Mouse (Mus musculus) urinary bladder, adult 2 months (tissue): ENCODE data around the gene Epb41l4b. TPM values are rescaled to one million over a fixed set of nuclear protein-coding genes. Genes with fewer than 3 reads are reported as not detected.

ENCODE experiments used
- DNase-seq: peaks from one replicate; pipeline ENCODE4 v3.0.0; 2022; ENCODE audit warnings: low spot score
- polyA plus RNA-seq: library from polyadenylated mRNA; depleted of rRNA; stranded (reverse); fragments of >200 nt; gene quantifications from 2 replicates; pipeline ENCODE4 v1.2.3, GENCODE M21; 2012; rRNA removed

Gene Epb41l4b
- 38.1 and 38.6 TPM in 2 replicates for polyA plus RNA-seq

GRCm38 (mm10) chr4:57143026-57143937, at the start of gene Epb41l4b:
Gene Epb41l4b (minus strand): TSS chr4:57143437.
- peak; percentile 82 for DNase-seq

- no peak for DNase-seq
Measured at GRCm38 (mm10) chr4:57191543-57192283, 48.5 kb upstream of the Epb41l4b start.

- DNase-seq: no peak
Measured at GRCm38 (mm10) chr4:57189881-57190280, 46.6 kb upstream of the Epb41l4b start.

- DNase-seq: no peak
Measured at GRCm38 (mm10) chr4:57186035-57186434, 42.8 kb upstream of the Epb41l4b start.

GRCm38 (mm10) chr4:57185462-57185861, 42.2 kb upstream of the Epb41l4b start:
- DNase-seq: no peak

GRCm38 (mm10) chr4:57183493-57183892, 40.3 kb upstream of the Epb41l4b start:
- no peak for DNase-seq

GRCm38 (mm10) chr4:57181538-57181937, 38.3 kb upstream of the Epb41l4b start:
- DNase-seq: no peak

- DNase-seq: no peak
Measured at GRCm38 (mm10) chr4:57178881-57179280, 35.6 kb upstream of the Epb41l4b start.

GRCm38 (mm10) chr4:57175329-57175728, 32.1 kb upstream of the Epb41l4b start:
- no peak for DNase-seq

GRCm38 (mm10) chr4:57172861-57173260, 29.6 kb upstream of the Epb41l4b start:
- DNase-seq: no peak

- DNase-seq: no peak
Measured at GRCm38 (mm10) chr4:57171817-57172216, 28.6 kb upstream of the Epb41l4b start.

- no peak for DNase-seq
Measured at GRCm38 (mm10) chr4:57168680-57169079, 25.4 kb upstream of the Epb41l4b start.

- DNase-seq: no peak
Measured at GRCm38 (mm10) chr4:57168277-57168676, 25.0 kb upstream of the Epb41l4b start.

- peak; percentile 37 for DNase-seq
Measured at GRCm38 (mm10) chr4:57166922-57167870, 24.0 kb upstream of the Epb41l4b start.

- DNase-seq: no peak
Measured at GRCm38 (mm10) chr4:57165654-57166053, 22.4 kb upstream of the Epb41l4b start.

- no peak for DNase-seq
Measured at GRCm38 (mm10) chr4:57164578-57165210, 21.5 kb upstream of the Epb41l4b start.

GRCm38 (mm10) chr4:57162789-57163722, 19.8 kb upstream of the Epb41l4b start:
- no peak for DNase-seq

GRCm38 (mm10) chr4:57160571-57160970, 17.3 kb upstream of the Epb41l4b start:
- DNase-seq: no peak

GRCm38 (mm10) chr4:57156549-57157169, 13.4 kb upstream of the Epb41l4b start:
- peak; percentile 39 for DNase-seq
